In genomic region chr2:92059481-92060220, GRCm38 (mm10) we compare ENCODE assay signal across 8 mouse cellular contexts. TPM values are rescaled to one million over a fixed set of nuclear protein-coding genes. Genes with fewer than 3 reads are reported as not detected.
A peak's percentile ranks its signal among the peaks of the same experiment; 100 is the strongest.
DNase-seq lines count a peak whose midpoint lies in the region; ATAC-seq and TF ChIP-seq lines count a peak whose summit lies in the region.

No protein-coding gene starts in this region.

- TF ChIP-seq EP300 in liver, postnatal 0 days (IDR thresholded peaks at IDR 0.05; ENCODE audit: low read depth), result no peak

- H3K36me3 ChIP-seq in forebrain, embryonic 14.5 days (ENCODE audit: control insufficient read depth, insufficient read depth, low read length), result no peaks in the 10 kb centered on the region
- no peaks in the 10 kb centered on the region for H3K36me3 ChIP-seq in liver, postnatal 0 days (replicated peaks; ENCODE audit: insufficient read depth, low read length)
- H3K36me3 ChIP-seq in neural tube, embryonic 13.5 days, result no peaks in the 10 kb centered on the region
- H3K36me3 ChIP-seq in thymus, adult 2 months (ENCODE audit: control insufficient read depth, insufficient read depth, low read length), result no peaks in the 10 kb centered on the region

- intact Hi-C loops in heart, postnatal 10 days (cut with DNase I), result loop anchor here (2.0 to 10.0 kb wide), 4 partner anchors 35 to 275 kb away; partner anchors contain the start of genes Chrm4 and Creb3l1

- peak; percentile 79 for DNase-seq in CD4-positive, CD25-positive, alpha-beta regulatory T cell, adult 2 months (ENCODE audit: low read depth, low spot score)
- DNase-seq in brain, embryonic 14.5 days (ENCODE audit: low read depth), result peak; percentile 86
- peak; percentile 73 for DNase-seq in forebrain, embryonic 14.5 days (ENCODE audit: low spot score)
- DNase-seq in heart, postnatal 10 days, result peak; percentile 71 to 72
- DNase-seq in kidney, postnatal 4 days, result peak; percentile 58 to 69
- DNase-seq in liver, postnatal 0 days, result peak; percentile 40
- peak; percentile 25 for DNase-seq in thymus, adult 2 months

- WGBS in forebrain, embryonic 14.5 days, result under 1% methylated on average over 57 of the region's 63 CpGs
- WGBS in liver, postnatal 0 days (ENCODE audit: insufficient replicate concordance), result under 1% methylated on average over 52 of the region's 63 CpGs
- WGBS in neural tube, embryonic 13.5 days, result under 1% methylated on average over 63 of the region's 63 CpGs
- WGBS in thymus, adult 2 months, result under 1% methylated on average over 63 of the region's 63 CpGs

- TF ChIP-seq POLR2A in brain, embryonic 14.5 days (IDR thresholded peaks at IDR 0.05; ENCODE audit: borderline replicate concordance, extremely low read depth, insufficient read depth, insufficient read length, poor library complexity, severe bottlenecking), result peak; percentile 24; the same call in 1 of the 2 replicates
- no peak for TF ChIP-seq POLR2A in thymus, adult 2 months (IDR thresholded peaks at IDR 0.05; ENCODE audit: control insufficient read depth, extremely low read depth, insufficient read depth, low read length, poor library complexity)

- H3K4me2 ChIP-seq in forebrain, embryonic 14.5 days (ENCODE audit: low read length), result peak overlapping the region; percentile 86
- H3K4me2 ChIP-seq in liver, postnatal 0 days (ENCODE audit: low read depth, low read length), result peak overlapping the region; percentile 88
- peak overlapping the region; percentile 94 for H3K4me2 ChIP-seq in neural tube, embryonic 13.5 days

- H3K9ac ChIP-seq in forebrain, embryonic 14.5 days (ENCODE audit: low read length), result peak overlapping the region; percentile 80
- H3K9ac ChIP-seq in liver, postnatal 0 days (replicated peaks), result no peak overlapping the region
- peak overlapping the region; percentile 83 for H3K9ac ChIP-seq in neural tube, embryonic 13.5 days

- peak overlapping the region; percentile 81 for H3K27ac ChIP-seq in forebrain, embryonic 14.5 days (ENCODE audit: low read depth, low read length)
- H3K27ac ChIP-seq in liver, postnatal 0 days (ENCODE audit: low read depth), result no peak overlapping the region
- peak overlapping the region; percentile 90 for H3K27ac ChIP-seq in neural tube, embryonic 13.5 days (replicated peaks)
- no peak overlapping the region for H3K27ac ChIP-seq in thymus, adult 2 months (ENCODE audit: control insufficient read depth, insufficient read depth, low read length)

- no peaks in the 10 kb centered on the region for H3K9me3 ChIP-seq in forebrain, embryonic 14.5 days (replicated peaks; ENCODE audit: control insufficient read depth, low read length)
- no peaks in the 10 kb centered on the region for H3K9me3 ChIP-seq in liver, postnatal 0 days (ENCODE audit: low read length)
- no peaks in the 10 kb centered on the region for H3K9me3 ChIP-seq in neural tube, embryonic 13.5 days

- peak overlapping the region; percentile 55 for H3K4me3 ChIP-seq in forebrain, embryonic 14.5 days (ENCODE audit: low read depth, low read length)
- peak overlapping the region; percentile 56 for H3K4me3 ChIP-seq in liver, postnatal 0 days (ENCODE audit: low read depth, low read length)
- peak overlapping the region; percentile 68 for H3K4me3 ChIP-seq in neural tube, embryonic 13.5 days
- peak overlapping the region; percentile 39 for H3K4me3 ChIP-seq in thymus, adult 2 months (ENCODE audit: control insufficient read depth, insufficient read depth, low read length)

- ATAC-seq in forebrain, embryonic 14.5 days, result peak; percentile 72
- peak; percentile 37 for ATAC-seq in liver, postnatal 0 days
- ATAC-seq in neural tube, embryonic 13.5 days (ENCODE audit: low read depth), result peak; percentile 86

- TF ChIP-seq CTCF in brain, embryonic 14.5 days (IDR thresholded peaks at IDR 0.05; ENCODE audit: borderline replicate concordance, extremely low read depth, insufficient read depth, insufficient read length), result no peak
- TF ChIP-seq CTCF in liver, postnatal 0 days (IDR thresholded peaks at IDR 0.05; ENCODE audit: low read depth), result no peak
- TF ChIP-seq CTCF in thymus, adult 2 months (IDR thresholded peaks at IDR 0.05; ENCODE audit: borderline replicate concordance, control insufficient read depth, extremely low read depth, insufficient read depth, low read length, poor library complexity), result no peak

- H3K4me1 ChIP-seq in forebrain, embryonic 14.5 days (ENCODE audit: control insufficient read depth, insufficient read depth, low read length), result peaks cover 5% of the 10 kb centered on the region; the same call in 1 of the 2 replicates
- H3K4me1 ChIP-seq in liver, postnatal 0 days (ENCODE audit: insufficient read depth), result peaks cover 26% of the 10 kb centered on the region
- H3K4me1 ChIP-seq in neural tube, embryonic 13.5 days (replicated peaks), result peaks cover 31% of the 10 kb centered on the region
- peaks cover 19% of the 10 kb centered on the region for H3K4me1 ChIP-seq in thymus, adult 2 months (replicated peaks; ENCODE audit: control insufficient read depth, insufficient read depth, low read length)

- H3K27me3 ChIP-seq in forebrain, embryonic 14.5 days (replicated peaks; ENCODE audit: control insufficient read depth, insufficient read depth, low read length), result peaks cover 5% of the 10 kb centered on the region
- peaks cover 34% of the 10 kb centered on the region for H3K27me3 ChIP-seq in liver, postnatal 0 days (ENCODE audit: insufficient read depth, low read length)
- peaks cover 47% of the 10 kb centered on the region for H3K27me3 ChIP-seq in neural tube, embryonic 13.5 days
- peaks cover 13% of the 10 kb centered on the region; the same call in 1 of the 2 replicates for H3K27me3 ChIP-seq in thymus, adult 2 months (ENCODE audit: control insufficient read depth, insufficient read depth, low read length)

RNA-seq across cellular contexts. Expression of gene Phf21a, which starts 33.3 kb away (rescaled TPM):
- polyA plus RNA-seq in brain, embryonic 14.5 days (2012; rRNA removed), result 77.6 and 104 TPM in 2 replicates
- 37.5 and 39.2 TPM in 2 replicates for polyA plus RNA-seq in forebrain, embryonic 14.5 days (2014; fragmentation: Nextera tagmentation; extraction: Ambion mirVana)
- 10 to 100 TPM; 31.3 to 42.1 TPM for total RNA-seq in heart, postnatal 10 days (2021)
- 2.7 TPM in 2 replicates for polyA plus RNA-seq in liver, postnatal 0 days (2015; fragmentation: Nextera tagmentation; extraction: Ambion mirVana)
- 38.5 and 49.1 TPM in 2 replicates for polyA plus RNA-seq in neural tube, embryonic 13.5 days (2015; fragmentation: Nextera tagmentation; extraction: Ambion mirVana)
- 81.1 and 81.6 TPM in 2 replicates for polyA plus RNA-seq in thymus, adult 2 months (2012; rRNA removed)

RNA-seq across cellular contexts. Expression of gene Creb3l1, which starts 35.3 kb away (rescaled TPM):
- polyA plus RNA-seq in brain, embryonic 14.5 days (2012; rRNA removed), result 1.4 and 4.7 TPM in 2 replicates
- 0.80 and 1.3 TPM in 2 replicates for polyA plus RNA-seq in forebrain, embryonic 14.5 days (2014; fragmentation: Nextera tagmentation; extraction: Ambion mirVana)
- 10 to 100 TPM; 15.6 to 16.0 TPM for total RNA-seq in heart, postnatal 10 days (2021)
- 0.63 TPM in 2 replicates for polyA plus RNA-seq in liver, postnatal 0 days (2015; fragmentation: Nextera tagmentation; extraction: Ambion mirVana)
- 3.3 and 3.7 TPM in 2 replicates for polyA plus RNA-seq in neural tube, embryonic 13.5 days (2015; fragmentation: Nextera tagmentation; extraction: Ambion mirVana)
- polyA plus RNA-seq in thymus, adult 2 months (2012; rRNA removed), result 1.7 and 1.8 TPM in 2 replicates

Comparison
In these comparisons a context has a peak if more than half of its experiments do, and no peak if none do; other contexts are left out.
1. DNase-seq: peak in every context shown above with its lines; median percentile 86 in brain, embryonic 14.5 days; 79 in CD4-positive, CD25-positive, alpha-beta regulatory T cell, adult 2 months; 73 in forebrain, embryonic 14.5 days; 72 in heart, postnatal 10 days; 64 in kidney, postnatal 4 days; 40 in liver, postnatal 0 days; 25 in thymus, adult 2 months.
2. H3K27ac ChIP-seq: peak in forebrain, embryonic 14.5 days (single experiment) and neural tube, embryonic 13.5 days (single experiment); none in liver, postnatal 0 days (single experiment) and thymus, adult 2 months (single experiment).
3. RNA of gene Phf21a, which starts 33.3 kb away (polyA plus RNA-seq): 77.6 to 104 TPM in brain, embryonic 14.5 days, 81.1 to 81.6 TPM in thymus, adult 2 months, 38.5 to 49.1 TPM in neural tube, embryonic 13.5 days and 37.5 to 39.2 TPM in forebrain, embryonic 14.5 days; 2.7 TPM in liver, postnatal 0 days; every median in the first group is over 10 times any median in the second.
4. Peak in every context shown above with its lines, with median percentiles within 50 percentile points of each other: ATAC-seq, H3K4me2 ChIP-seq and H3K4me3 ChIP-seq.